Mouse (Mus musculus) midbrain, embryonic 10.5 days (tissue): ENCODE results near the gene Krt80. TPM values are rescaled to one million over a fixed set of nuclear protein-coding genes. Genes with fewer than 3 reads are reported as not detected.

Source experiments
- DNase-seq: peaks from one replicate; pipeline ENCODE4 v3.0.0-alpha.2; 2017; ENCODE audit warnings: low spot score
- H3K27ac ChIP-seq: fragments of 300-500 bp; sonication (generic); replicated peaks from 2 replicates; pipeline ENCODE4 v1.5.1; 2016; ENCODE audit warnings: mild to moderate bottlenecking
- H3K27me3 ChIP-seq: fragments of 300-500 bp; sonication (generic); 2 replicates; pipeline ENCODE4 v1.6.1; 2016; ENCODE audit warnings: low read depth, mild to moderate bottlenecking; ENCODE audit not compliant: poor library complexity, severe bottlenecking
- H3K36me3 ChIP-seq: fragments of 300-500 bp; sonication (generic); 2 replicates; pipeline ENCODE4 v1.6.1; 2016; ENCODE audit warnings: mild to moderate bottlenecking, moderate library complexity
- H3K4me1 ChIP-seq: fragments of 300-500 bp; sonication (generic); 2 replicates; pipeline ENCODE4 v1.6.1; 2016
- H3K4me3 ChIP-seq: fragments of 300-500 bp; sonication (generic); 2 replicates; pipeline ENCODE4 v1.5.1; 2016; ENCODE audit warnings: mild to moderate bottlenecking, moderate library complexity
- H3K9me3 ChIP-seq: fragments of 300-500 bp; sonication (generic); replicated peaks from 2 replicates; pipeline ENCODE4 v1.6.1; 2016; ENCODE audit warnings: mild to moderate bottlenecking
- WGBS: fragments of 180-500 bp; shearing (Covaris S2); methylation state at CpG from one replicate; pipeline ENCODE4 v1.1.7; 2016; 5-methylcytosine and 5-hydroxymethylcytosine counted together
- polyA plus RNA-seq: library from polyadenylated mRNA; unstranded; fragments of >200 nt; fragmentation: Nextera tagmentation; extraction: Ambion mirVana; gene quantifications from 2 replicates; pipeline ENCODE4 v1.2.1, GENCODE M21; 2016

Gene Krt80
- polyA plus RNA-seq, 1 experiment from 2014 or later = 0.06 TPM

DNA sequence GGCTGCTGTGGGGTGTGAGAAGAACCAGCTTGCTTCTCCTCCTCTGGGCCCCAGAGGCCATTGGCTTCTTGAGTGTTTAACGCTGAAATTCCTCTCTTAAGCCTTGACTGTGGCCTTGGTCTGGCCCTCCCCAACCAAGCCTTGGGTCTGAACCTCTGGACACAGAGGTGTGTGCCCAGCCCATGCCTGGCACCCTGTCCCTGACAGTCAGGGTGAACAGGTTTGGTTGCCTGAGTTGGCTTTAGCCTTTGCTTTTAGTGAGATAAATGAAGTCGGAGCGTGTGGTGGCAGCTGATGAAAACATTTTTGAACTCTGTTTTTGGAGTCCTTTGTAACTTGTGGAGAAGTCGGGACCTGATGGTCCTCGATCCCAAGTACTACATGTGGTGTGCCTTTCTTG, 20.2 kb upstream of the Krt80 start:
- Histone ChIP-seq H3K4me3 (no peak overlapping the region), H3K27ac (no peak overlapping the region), H3K4me1 (0 out of 2 replicates have a peak, but pooled peaks cover 3% of the 10 kb centered on the region), H3K36me3 (no peaks in the 10 kb centered on the region), H3K27me3 (no peaks in the 10 kb centered on the region), H3K9me3 (no peaks in the 10 kb centered on the region)
- no peak for DNase-seq
- WGBS = 90% methylated on average over 5 of the region's 5 CpGs

DNA sequence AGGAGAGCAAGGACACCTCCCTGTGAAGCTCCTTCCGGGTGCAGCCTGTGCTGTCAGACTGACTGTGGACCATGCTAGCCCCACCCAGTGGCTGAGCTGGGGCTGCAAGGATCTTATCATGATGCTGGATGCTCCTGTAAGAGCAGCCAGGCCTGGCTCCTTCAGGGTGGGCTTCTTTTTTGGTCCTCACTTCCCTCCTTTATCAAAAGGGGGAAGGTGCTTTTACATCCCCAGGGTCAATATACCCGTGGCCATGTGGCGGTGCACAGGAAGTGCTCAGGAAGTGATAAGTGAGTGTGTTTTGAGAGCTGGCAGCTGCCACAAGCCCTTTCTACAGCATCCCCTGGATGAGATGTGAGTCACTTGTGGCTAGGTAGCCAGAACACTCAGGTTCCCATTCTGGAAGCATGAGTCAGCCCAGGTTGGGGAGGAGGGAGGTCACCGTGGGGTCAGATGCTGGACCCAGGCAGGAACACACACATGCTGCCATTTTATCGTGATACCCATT, 18.1 kb upstream of the Krt80 start:
- Histone ChIP-seq H3K27me3 (no peaks in the 10 kb centered on the region), H3K4me3 (no peak overlapping the region), H3K27ac (no peak overlapping the region), H3K4me1 (0 out of 2 replicates have a peak, but pooled peaks cover 3% of the 10 kb centered on the region), H3K9me3 (no peaks in the 10 kb centered on the region), H3K36me3 (no peaks in the 10 kb centered on the region)
- DNase-seq = no peak
- 73% methylated on average over 5 of the region's 5 CpGs for WGBS

DNA sequence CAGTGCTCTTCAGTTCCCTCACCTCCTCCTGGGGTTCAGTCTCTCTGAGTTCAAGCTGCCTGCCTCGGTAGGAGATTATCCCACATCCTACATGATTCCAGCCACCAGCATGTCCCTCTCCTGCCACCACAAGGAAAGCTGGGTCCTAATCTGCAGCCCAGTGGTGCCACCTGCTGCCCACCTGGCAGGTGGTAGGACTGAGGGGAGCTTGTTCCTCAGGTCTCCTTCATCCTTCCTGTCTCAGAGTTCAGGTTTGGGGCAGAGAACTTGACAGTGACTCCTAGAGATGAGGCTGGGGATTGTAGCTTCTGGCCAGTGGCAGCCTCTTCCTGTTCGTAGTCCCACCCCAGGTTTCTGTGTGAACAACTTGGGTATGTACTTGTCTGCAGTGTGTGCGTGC, 17.2 kb upstream of the Krt80 start:
- H3K4me1 ChIP-seq = peaks cover 6% of the 10 kb centered on the region; the same call in 1 of the 2 replicates
- no peak overlapping the region for H3K4me3 ChIP-seq
- no peaks in the 10 kb centered on the region for H3K27me3 ChIP-seq
- H3K9me3 ChIP-seq = no peaks in the 10 kb centered on the region
- no peak for DNase-seq
- H3K27ac ChIP-seq = no peak overlapping the region
- no peaks in the 10 kb centered on the region for H3K36me3 ChIP-seq
- 64% methylated on average over 3 of the region's 3 CpGs for WGBS

DNA sequence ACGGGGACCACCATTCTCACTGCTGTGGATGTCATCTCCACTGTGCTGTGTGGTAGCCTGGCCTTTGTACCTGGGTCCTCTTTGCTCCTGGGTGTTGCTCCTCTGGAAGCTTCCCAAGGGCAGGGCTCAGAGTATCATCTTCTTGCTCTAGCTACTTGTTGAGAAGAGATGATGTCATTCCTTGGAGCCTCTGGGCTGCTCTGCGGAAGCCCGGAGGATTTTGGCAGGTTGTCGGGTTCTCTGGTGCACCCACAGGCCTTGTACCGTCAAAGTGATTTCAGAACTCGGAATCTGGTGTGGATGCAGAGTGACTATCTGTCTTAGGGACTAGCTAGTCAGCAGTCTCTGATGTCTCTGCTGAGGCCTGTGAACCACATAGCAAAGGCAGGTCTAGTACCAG, 15.1 kb upstream of the Krt80 start:
- no peak for DNase-seq
- no peaks in the 10 kb centered on the region for H3K9me3 ChIP-seq
- no peak overlapping the region for H3K4me3 ChIP-seq
- H3K36me3 ChIP-seq = no peaks in the 10 kb centered on the region
- H3K27ac ChIP-seq = no peak overlapping the region
- WGBS = 94% methylated on average over 6 of the region's 6 CpGs
- H3K27me3 ChIP-seq = no peaks in the 10 kb centered on the region
- H3K4me1 ChIP-seq = peaks cover 22% of the 10 kb centered on the region

DNA sequence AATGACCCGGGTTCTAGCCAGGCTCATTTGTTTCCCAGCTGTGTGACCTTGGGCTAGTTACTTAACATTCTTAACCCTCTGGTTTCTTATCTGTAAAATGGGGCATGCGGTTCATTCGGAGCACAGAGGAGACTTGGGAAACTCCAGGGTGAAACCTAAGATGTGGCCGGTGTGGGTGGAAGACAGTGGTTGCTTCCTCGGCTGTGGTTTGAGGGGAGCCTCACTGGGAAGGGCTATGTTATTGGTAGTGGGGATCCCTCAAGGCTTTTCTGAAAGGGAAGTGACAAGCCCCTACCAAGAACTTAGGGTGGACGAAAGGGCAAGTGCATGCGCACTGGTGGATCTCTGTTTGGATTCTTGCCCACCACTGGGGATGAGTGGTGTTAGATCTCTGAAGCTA, 14.6 kb upstream of the Krt80 start:
- 93% methylated on average over 7 of the region's 7 CpGs for WGBS
- Histone ChIP-seq H3K4me1 (peaks cover 22% of the 10 kb centered on the region), H3K36me3 (no peaks in the 10 kb centered on the region), H3K27me3 (no peaks in the 10 kb centered on the region), H3K27ac (no peak overlapping the region), H3K9me3 (no peaks in the 10 kb centered on the region), H3K4me3 (no peak overlapping the region)
- no peak for DNase-seq

DNA sequence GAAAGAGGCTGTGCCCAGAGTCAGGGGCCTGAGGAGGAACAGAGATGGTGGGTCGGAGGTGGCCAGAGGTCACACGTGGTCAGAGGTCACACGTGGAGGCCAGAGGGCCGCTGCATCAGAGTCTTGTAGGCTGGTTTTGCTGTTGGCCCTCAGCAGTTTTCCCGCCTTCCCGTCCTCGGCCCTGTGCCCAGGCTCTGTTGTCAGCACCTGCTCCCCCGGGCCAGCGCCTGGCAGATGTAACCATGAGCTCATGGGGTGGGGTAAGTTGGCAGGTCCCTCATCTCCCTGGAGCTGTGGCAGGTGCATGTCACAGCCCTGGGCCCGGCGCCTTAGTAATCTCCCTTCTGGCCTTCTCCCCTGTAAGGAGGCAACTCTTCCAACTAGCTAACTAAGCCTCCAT, 12.8 kb upstream of the Krt80 start:
- H3K27me3 ChIP-seq = no peaks in the 10 kb centered on the region
- DNase-seq = no peak
- no peak overlapping the region for H3K27ac ChIP-seq
- peaks cover 22% of the 10 kb centered on the region for H3K4me1 ChIP-seq
- 82% methylated on average over 11 of the region's 11 CpGs for WGBS
- H3K9me3 ChIP-seq = no peaks in the 10 kb centered on the region
- H3K4me3 ChIP-seq = no peak overlapping the region
- no peaks in the 10 kb centered on the region for H3K36me3 ChIP-seq

DNA sequence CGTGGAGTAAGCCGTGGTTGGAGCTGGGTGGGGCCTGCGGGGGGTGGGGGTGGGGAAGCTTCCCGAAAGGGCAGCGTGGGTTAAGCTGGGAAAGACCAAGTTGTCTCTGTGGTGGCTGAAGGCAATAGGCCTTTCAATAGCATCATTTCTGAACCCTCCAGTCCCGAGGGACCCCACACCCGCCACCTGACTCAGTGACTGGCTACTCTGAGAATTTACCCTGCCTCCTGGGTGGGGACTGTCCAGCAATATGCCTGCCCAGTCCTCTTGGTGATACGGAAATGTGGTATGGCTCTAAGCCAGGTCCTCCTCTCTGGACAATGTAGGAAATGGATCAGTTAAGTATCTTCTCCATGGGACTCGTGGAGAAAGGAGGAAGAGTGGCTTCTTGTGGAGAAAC, 11.8 kb upstream of the Krt80 start:
- no peak overlapping the region for H3K4me3 ChIP-seq
- H3K27me3 ChIP-seq = no peaks in the 10 kb centered on the region
- H3K9me3 ChIP-seq = no peaks in the 10 kb centered on the region
- H3K36me3 ChIP-seq = no peaks in the 10 kb centered on the region
- no peak overlapping the region for H3K27ac ChIP-seq
- no peak for DNase-seq
- peaks cover 22% of the 10 kb centered on the region for H3K4me1 ChIP-seq
- WGBS = 64% methylated on average over 9 of the region's 9 CpGs

DNA sequence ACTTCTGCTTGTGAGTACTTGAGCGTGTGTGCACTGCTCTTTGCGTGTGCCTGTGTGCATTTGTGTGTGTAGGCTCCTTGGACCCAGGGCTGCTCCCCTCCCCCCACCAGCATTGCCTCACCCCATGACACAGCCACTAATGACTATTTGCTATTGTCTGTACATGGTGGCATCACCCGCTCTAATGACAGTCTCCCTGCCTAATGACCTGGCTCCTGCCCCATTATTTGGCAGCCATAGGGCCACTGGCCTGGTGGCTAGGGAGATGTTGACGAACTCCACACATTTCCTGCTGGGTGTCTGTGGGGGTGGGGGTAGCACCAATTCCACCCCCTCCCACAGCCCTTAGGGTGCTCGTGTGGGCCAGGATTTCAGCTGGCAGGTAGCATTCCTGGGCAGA, 8.7 kb upstream of the Krt80 start:
- H3K4me1 ChIP-seq = peaks cover 29% of the 10 kb centered on the region
- no peaks in the 10 kb centered on the region for H3K9me3 ChIP-seq
- H3K27me3 ChIP-seq = no peaks in the 10 kb centered on the region
- H3K36me3 ChIP-seq = no peaks in the 10 kb centered on the region
- H3K4me3 ChIP-seq = no peak overlapping the region
- WGBS = 86% methylated on average over 5 of the region's 5 CpGs
- no peak for DNase-seq
- H3K27ac ChIP-seq = no peak overlapping the region; the same call in 1 of the 2 replicates

DNA sequence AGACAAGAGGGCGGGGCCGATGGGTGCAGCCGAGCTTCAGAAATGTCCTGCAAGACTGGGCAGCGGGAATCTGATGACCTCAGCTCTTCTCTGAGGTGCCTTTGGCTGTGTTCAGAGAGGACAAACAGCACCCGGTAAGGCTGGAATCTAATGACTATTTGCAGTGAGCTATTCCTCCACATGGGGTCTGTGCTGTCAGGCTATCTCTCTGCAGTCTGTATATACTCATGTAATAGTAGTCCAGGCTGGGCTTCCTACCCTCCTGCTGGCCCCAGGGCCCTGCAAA, 6.8 kb upstream of the Krt80 start:
- Histone ChIP-seq H3K36me3 (no peaks in the 10 kb centered on the region), H3K4me3 (no peak overlapping the region), H3K27me3 (no peaks in the 10 kb centered on the region), H3K9me3 (no peaks in the 10 kb centered on the region), H3K4me1 (peaks cover 27% of the 10 kb centered on the region), H3K27ac (no peak overlapping the region)
- no peak for DNase-seq
- 65% methylated on average over 5 of the region's 5 CpGs for WGBS

DNA sequence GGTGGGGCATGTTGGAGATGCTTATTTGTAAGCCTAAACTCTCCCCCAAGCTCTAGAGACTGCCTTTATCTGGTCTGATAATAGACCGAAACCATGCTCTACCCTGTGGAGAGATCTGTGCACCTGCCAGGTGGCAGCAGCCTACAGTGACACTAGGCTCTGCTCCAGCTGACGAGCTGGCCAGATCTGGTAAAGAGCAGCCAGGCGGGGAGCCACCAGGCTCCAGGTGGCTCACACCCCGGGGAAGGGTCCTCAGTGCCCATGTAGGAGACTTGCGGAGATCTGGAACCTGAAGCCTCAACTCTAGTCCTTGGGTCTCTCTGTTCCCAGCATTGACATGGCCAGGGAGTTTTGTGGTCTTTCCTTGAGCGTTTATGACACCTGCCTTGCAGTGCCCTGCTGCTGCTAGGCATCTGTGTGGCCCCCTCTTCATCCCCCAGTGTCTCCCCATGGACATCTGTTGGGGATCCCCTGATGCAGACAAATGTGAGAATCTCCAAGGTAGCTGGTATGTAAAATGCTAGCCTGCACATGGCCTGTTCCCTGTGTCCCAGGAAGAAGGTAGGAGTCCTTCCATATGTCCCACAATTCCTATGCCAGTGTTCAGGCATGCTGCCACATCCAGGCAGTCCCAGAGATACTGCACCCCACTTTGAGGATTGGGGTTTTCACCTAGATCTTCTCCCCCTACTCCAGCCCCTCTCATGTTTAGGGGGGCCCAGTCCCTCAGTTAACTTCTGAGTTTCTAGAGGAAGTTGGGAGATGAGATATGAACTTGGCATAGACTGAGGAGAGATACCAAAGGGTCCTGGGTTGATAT, 6.2 kb upstream of the Krt80 start:
- WGBS = 76% methylated on average over 6 of the region's 6 CpGs
- Histone ChIP-seq H3K4me1 (peaks cover 25% of the 10 kb centered on the region), H3K36me3 (no peaks in the 10 kb centered on the region), H3K27ac (peak overlapping the region; percentile 49; the same call in 1 of the 2 replicates), H3K9me3 (no peaks in the 10 kb centered on the region), H3K4me3 (no peak overlapping the region), H3K27me3 (no peaks in the 10 kb centered on the region)
- DNase-seq = no peak

DNA sequence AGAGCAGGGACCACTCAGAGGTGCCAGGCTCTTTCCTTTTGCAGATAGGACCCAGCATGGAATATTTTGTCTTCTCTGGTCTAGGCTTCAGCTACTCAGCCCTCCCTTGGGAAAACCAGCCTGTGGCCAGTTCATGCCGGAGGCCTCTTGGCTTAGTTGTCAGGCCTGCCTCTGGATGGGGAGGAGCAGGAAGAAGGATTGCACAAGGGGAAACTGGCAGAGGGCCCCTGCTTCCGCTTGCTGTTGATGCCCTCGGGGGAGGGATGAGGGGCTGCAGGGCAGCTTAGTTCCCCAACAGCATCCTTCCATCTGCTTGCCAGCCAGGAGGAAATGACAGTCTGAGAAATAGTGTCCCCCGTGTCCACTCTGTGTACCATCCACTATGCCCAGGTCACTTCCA, 4.9 kb upstream of the Krt80 start:
- 0 out of 2 replicates have a peak, but pooled peaks cover 3% of the 10 kb centered on the region for H3K27me3 ChIP-seq
- WGBS = 81% methylated on average over 4 of the region's 4 CpGs
- peaks cover 22% of the 10 kb centered on the region for H3K4me1 ChIP-seq
- H3K27ac ChIP-seq = no peak overlapping the region
- DNase-seq = no peak
- no peaks in the 10 kb centered on the region for H3K36me3 ChIP-seq
- H3K4me3 ChIP-seq = no peak overlapping the region
- no peaks in the 10 kb centered on the region for H3K9me3 ChIP-seq

DNA sequence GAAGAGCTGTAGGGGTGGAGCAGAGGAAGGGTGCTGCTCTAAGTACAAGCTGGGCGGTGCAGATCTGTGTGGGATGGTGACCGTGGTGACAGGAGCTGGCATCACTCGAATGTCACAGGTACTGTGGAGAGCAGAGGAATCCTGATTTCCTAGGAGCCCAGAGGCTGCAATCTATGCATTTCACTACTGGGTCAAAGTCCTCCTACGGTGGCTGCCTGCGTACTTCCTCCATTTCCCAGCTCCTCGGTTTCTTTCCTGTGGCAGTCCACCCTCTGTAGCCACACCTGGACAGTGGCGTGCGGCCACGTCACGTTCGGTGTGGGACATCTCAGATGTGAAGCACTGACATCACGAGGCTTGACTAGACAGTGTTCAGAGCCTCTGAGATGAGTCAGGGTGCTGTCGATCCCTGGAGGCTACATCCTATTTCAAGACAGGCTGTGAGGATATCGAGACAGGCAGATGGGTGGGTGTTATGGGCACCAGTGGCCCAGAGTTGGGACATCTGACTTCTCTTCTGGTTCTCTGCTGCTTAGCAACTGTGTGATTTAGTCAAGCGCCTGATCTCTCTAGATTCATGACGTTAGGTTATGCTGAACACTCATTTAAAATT, 3.4 kb upstream of the Krt80 start:
- H3K4me1 ChIP-seq = peaks cover 24% of the 10 kb centered on the region
- H3K27ac ChIP-seq = no peak overlapping the region
- DNase-seq = no peak
- 86% methylated on average over 16 of the region's 16 CpGs for WGBS
- H3K36me3 ChIP-seq = no peaks in the 10 kb centered on the region
- no peaks in the 10 kb centered on the region for H3K9me3 ChIP-seq
- no peak overlapping the region for H3K4me3 ChIP-seq
- H3K27me3 ChIP-seq = 0 out of 2 replicates have a peak, but pooled peaks cover 3% of the 10 kb centered on the region
